Comparison of ENCODE assay signal across 13 mouse cellular contexts in genomic region chr4:152674140-152674539, GRCm38 (mm10).
DNase-seq lines count a peak whose midpoint lies in the region; ATAC-seq lines count a peak whose summit lies in the region.
"Had no signal": no experiment of that assay in that cellular context is flagged by ENCODE, and none has a peak within 500 bp of the region (broad histone marks: within the 10 kb centered on the region; RNA-seq: fewer than 3 reads in every experiment).

No protein-coding gene starts in this region.

- H3K4me2 ChIP-seq in forebrain, embryonic 12.5 days: no peak overlapping the region
- no peak overlapping the region for H3K4me2 ChIP-seq in hindbrain, embryonic 16.5 days (ENCODE audit: low read length)
- H3K4me2 ChIP-seq: liver, embryonic 15.5 days had no signal

- intact Hi-C loops in gastrocnemius, postnatal 36 days (cut with DNase I): no loop called here

- no peak overlapping the region for H3K4me3 ChIP-seq in forebrain, embryonic 12.5 days (replicated peaks)
- H3K4me3 ChIP-seq in hindbrain, embryonic 16.5 days (ENCODE audit: low read length): no peak overlapping the region
- H3K4me3 ChIP-seq: liver, embryonic 15.5 days had no signal

- peak; percentile 64 for DNase-seq in embryo, embryonic 10.5 days (ENCODE audit: low spot score)
- DNase-seq in neural tube, embryonic 10.5 days (ENCODE audit: extremely low spot score, low spot score): peak; percentile 48
- DNase-seq in adrenal gland, postnatal 4 days (ENCODE audit: low spot score in 2 of 2): no peak
- no peak for DNase-seq in thymus, postnatal 0 days (ENCODE audit: low spot score)
- no peak for DNase-seq in gastrocnemius, postnatal 36 days
- DNase-seq: adrenal gland, postnatal 36 days; cerebellum, adult 8-10 months; kidney, postnatal 36 days; thymus, postnatal 14 days had no signal

- H3K36me3 ChIP-seq in forebrain, embryonic 12.5 days (replicated peaks): no peaks in the 10 kb centered on the region
- H3K36me3 ChIP-seq in hindbrain, embryonic 16.5 days (ENCODE audit: control insufficient read depth, insufficient read depth, low read length): no peaks in the 10 kb centered on the region
- H3K36me3 ChIP-seq: liver, embryonic 15.5 days had no signal

- no peak overlapping the region for H3K9ac ChIP-seq in forebrain, embryonic 12.5 days
- no peak overlapping the region for H3K9ac ChIP-seq in hindbrain, embryonic 16.5 days (ENCODE audit: low read depth, low read length)
- H3K9ac ChIP-seq: liver, embryonic 15.5 days had no signal

- WGBS in forebrain, embryonic 12.5 days: 39% methylated on average over 11 of the region's 11 CpGs
- 16% methylated on average over 11 of the region's 11 CpGs for WGBS in hindbrain, embryonic 16.5 days

- peak overlapping the region; percentile 48; the same call in 1 of the 2 replicates for H3K27ac ChIP-seq in forebrain, embryonic 12.5 days
- H3K27ac ChIP-seq in hindbrain, embryonic 16.5 days (ENCODE audit: low read depth, low read length): no peak overlapping the region
- H3K27ac ChIP-seq: liver, embryonic 15.5 days had no signal

- peaks cover 17% of the 10 kb centered on the region for H3K4me1 ChIP-seq in forebrain, embryonic 12.5 days
- peaks cover 8% of the 10 kb centered on the region for H3K4me1 ChIP-seq in hindbrain, embryonic 16.5 days (ENCODE audit: control insufficient read depth, insufficient read depth, low read depth, low read length)
- H3K4me1 ChIP-seq: liver, embryonic 15.5 days had no signal

- peaks cover 7% of the 10 kb centered on the region; the same call in 1 of the 2 replicates for H3K9me3 ChIP-seq in forebrain, embryonic 12.5 days
- no peaks in the 10 kb centered on the region for H3K9me3 ChIP-seq in hindbrain, embryonic 16.5 days (ENCODE audit: control insufficient read depth, low read length)
- H3K9me3 ChIP-seq: liver, embryonic 15.5 days had no signal

- H3K27me3 ChIP-seq in forebrain, embryonic 12.5 days: no peaks in the 10 kb centered on the region
- no peaks in the 10 kb centered on the region for H3K27me3 ChIP-seq in hindbrain, embryonic 16.5 days (replicated peaks; ENCODE audit: control insufficient read depth, insufficient read depth, low read length)
- H3K27me3 ChIP-seq: CH12.LX; liver, embryonic 15.5 days had no signal

- peak; percentile 81 for ATAC-seq in forebrain, embryonic 12.5 days (ENCODE audit: low FRiP score)
- ATAC-seq in hindbrain, embryonic 16.5 days: peak; percentile 70; the same call in 1 of the 2 replicates

Comparison
In these comparisons a context has a peak if more than half of its experiments do, and no peak if none do; other contexts are left out.
1. DNase-seq: peak in embryo, embryonic 10.5 days (single experiment) and neural tube, embryonic 10.5 days (single experiment); none in adrenal gland, postnatal 4 days (0 of 2), thymus, postnatal 0 days (single experiment) and gastrocnemius, postnatal 36 days (0 of 2).